Mouse (Mus musculus) heart, adult 18-20 months (tissue): ENCODE data around the gene Fat3. TPM values are rescaled to one million over a fixed set of nuclear protein-coding genes. Genes with fewer than 3 reads are reported as not detected.

Experiments
- DNase-seq, 2 experiments: peaks; one replicate each; pipeline ENCODE4 v3.0.0; 2021 to 2022; ENCODE audit warnings: mixed read lengths in 1 of 2
- total RNA-seq, 2 experiments: library from RNA; stranded (reverse); gene quantifications; 2 replicates each; pipeline ENCODE4 v1.2.3; 2021

Fat3 gene
- total RNA-seq, 2 experiments from 2014 or later, result 0.42 to 0.46 TPM

GRCm38 (mm10) chr9:15874506-15875160 is 626.5 kb downstream of the Fat3 start, which contains the start of gene Mtnr1b:
Gene Mtnr1b (minus strand): TSS chr9:15874556.
- no peak for DNase-seq

- DNase-seq, result no peak
Observed at GRCm38 (mm10) chr9:15870013-15870412, 631.1 kb downstream of the Fat3 start.

DNA sequence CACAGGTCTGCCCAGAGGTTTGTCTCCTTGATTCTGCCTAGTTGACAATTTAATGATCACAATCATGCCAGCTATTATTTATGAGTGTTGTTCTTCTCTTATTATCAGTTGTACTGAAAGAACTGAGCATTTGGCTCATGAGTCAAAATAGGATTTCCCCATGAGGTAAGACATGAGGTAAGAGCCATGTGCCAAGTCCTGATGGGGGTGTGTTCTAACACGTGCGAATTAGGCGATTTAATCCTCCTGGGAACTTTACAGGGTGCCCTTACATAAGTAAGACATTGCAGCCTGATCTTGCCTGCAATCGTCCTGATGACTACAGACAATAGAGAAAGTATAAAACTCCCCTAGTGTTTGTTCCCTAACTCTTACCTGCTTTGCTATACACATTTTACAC is 631.6 kb downstream of the Fat3 start:
- DNase-seq, result no peak

GRCm38 (mm10) chr9:15866280-15867072 is 634.6 kb downstream of the Fat3 start:
- DNase-seq, result no peak

- peak; percentile 10 to 29 for DNase-seq
Observed at GRCm38 (mm10) chr9:15861402-15861801, 639.7 kb downstream of the Fat3 start.
